Mouse (Mus musculus) left cerebral cortex, adult 2 months (tissue): Measurements from ENCODE around the gene Sptan1. TPM values are rescaled to one million over a fixed set of nuclear protein-coding genes. Genes with fewer than 3 reads are reported as not detected.

ENCODE experiments used
- DNase-seq, 2 experiments: peaks; one replicate each; pipeline ENCODE4 v3.0.0; 2021 to 2022; ENCODE audit warnings: low spot score in 2 of 2, mixed read lengths in 1 of 2; ENCODE audit errors: extremely low spot score in 1 of 2
- H3K27ac ChIP-seq: fragments of 200-600 bp; 2 replicates; pipeline ENCODE4 v1.8.1; 2022
- H3K4me3 ChIP-seq: fragments of 200-600 bp; 2 replicates; pipeline ENCODE4 v1.8.1; 2022
- CTCF ChIP-seq: fragments of 200-600 bp; IDR thresholded peaks from 2 replicates; pipeline ENCODE4 v1.8.1; 2022; ENCODE audit warnings: antibody characterized with exemption, mild to moderate bottlenecking, moderate library complexity
- intact Hi-C: fragments of 180-260 bp; cut with DNase I; formaldehyde crosslinking; loops from one replicate; pipeline ENCODE4 v1.15.1; 2025
- microRNA-seq, 2 experiments: library from miRNA; unstranded; fragments of <30 nt; microRNA quantifications; one replicate each; pipeline ENCODE4 v1.2.0; 2021
- total RNA-seq, 2 experiments: library from RNA; stranded (reverse); gene quantifications; 2 replicates each; pipeline ENCODE4 v1.2.3; 2021

Sptan1 gene
- total RNA-seq, 2 experiments from 2014 or later: 878 to 928 TPM

- no peak for DNase-seq
- peak overlapping the region; percentile 53; the same call in 1 of the 2 replicates for H3K27ac ChIP-seq
- TF ChIP-seq CTCF: no peak
- intact Hi-C loops: no loop called here
- H3K4me3 ChIP-seq: no peak overlapping the region; the same call in 1 of the 2 replicates
These were observed 113.0 kb downstream of the Sptan1 start for GRCm38 (mm10) chr2:30078349-30078712.

- no peak for DNase-seq
- no peak for TF ChIP-seq CTCF
- intact Hi-C loops: no loop called here
- Histone ChIP-seq H3K4me3 (no peak overlapping the region), H3K27ac (peak overlapping the region; percentile 15; the same call in 1 of the 2 replicates)
These were observed 113.4 kb downstream of the Sptan1 start for GRCm38 (mm10) chr2:30078760-30079159.

GRCm38 (mm10) chr2:30080181-30080800, 114.9 kb downstream of the Sptan1 start:
- Histone ChIP-seq H3K4me3 (no peak overlapping the region), H3K27ac (no peak overlapping the region)
- DNase-seq: no peak
- no peak for TF ChIP-seq CTCF
- intact Hi-C loops: no loop called here

Small RNA genes lying within 50 kb of the gene (microRNA-seq; reads per million reads assigned to microRNA genes)
- 0.48 to 0.97 reads per million in 2 experiments for gene Mir6997

Other genes starting within 250 kb of the Sptan1 start
- 1 to 10 TPM; 1.7 to 2.0 TPM for gene Gm13420, start 213.9 kb upstream of the Sptan1 start, total RNA-seq
- not detected for gene Gm13547, start 206.2 kb upstream of the Sptan1 start, total RNA-seq
- 10 to 100 TPM; 28.8 to 30.1 TPM for gene Coq4, start 178.1 kb upstream of the Sptan1 start, total RNA-seq
- gene Trub2, start 177.1 kb upstream of the Sptan1 start, total RNA-seq: 10 to 100 TPM; 40.9 to 50.4 TPM
- 10 to 100 TPM; 74.7 to 80.7 TPM for gene Slc27a4, start 162.9 kb upstream of the Sptan1 start, total RNA-seq
- gene Urm1, start 145.5 kb upstream of the Sptan1 start, total RNA-seq: 10 to 100 TPM; 48.4 to 50.0 TPM
- gene Cercam, start 96.4 kb upstream of the Sptan1 start, total RNA-seq: 1 to 10 TPM; 5.9 to 8.6 TPM
- gene Odf2, start 76.3 kb upstream of the Sptan1 start, total RNA-seq: 100 to 1,000 TPM in 1 of 2 experiments, 10 to 100 TPM in 1; 97.9 to 101 TPM
- 10 to 100 TPM; 46.5 to 48.1 TPM for gene Gle1, start 30.1 kb upstream of the Sptan1 start, total RNA-seq
- gene Wdr34, start 83.3 kb downstream of the Sptan1 start, total RNA-seq: 10 to 100 TPM; 40.7 to 41.0 TPM
- 100 to 1,000 TPM; 191 to 192 TPM for gene Set, start 91.8 kb downstream of the Sptan1 start, total RNA-seq
- gene Pkn3, start 112.1 kb downstream of the Sptan1 start, total RNA-seq: 1 to 10 TPM; 2.9 to 3.6 TPM
- 1 to 10 TPM; 5.4 to 7.0 TPM for gene Zdhhc12, start 128.1 kb downstream of the Sptan1 start, total RNA-seq
- gene Zer1, start 159.0 kb downstream of the Sptan1 start, total RNA-seq: 100 to 1,000 TPM; 163 to 171 TPM
- gene Tbc1d13, start 168.2 kb downstream of the Sptan1 start, total RNA-seq: 10 to 100 TPM; 49.6 to 53.3 TPM
- gene Endog, start 205.9 kb downstream of the Sptan1 start, total RNA-seq: 10 to 100 TPM; 20.9 to 21.4 TPM
- 10 to 100 TPM; 36.6 to 38.4 TPM for gene Spout1, start 212.9 kb downstream of the Sptan1 start, total RNA-seq
- gene Kyat1, start 240.3 kb downstream of the Sptan1 start, total RNA-seq: 10 to 100 TPM; 14.3 to 15.2 TPM